Mouse (Mus musculus): ENCODE data around the gene Chchd6.

DNA sequence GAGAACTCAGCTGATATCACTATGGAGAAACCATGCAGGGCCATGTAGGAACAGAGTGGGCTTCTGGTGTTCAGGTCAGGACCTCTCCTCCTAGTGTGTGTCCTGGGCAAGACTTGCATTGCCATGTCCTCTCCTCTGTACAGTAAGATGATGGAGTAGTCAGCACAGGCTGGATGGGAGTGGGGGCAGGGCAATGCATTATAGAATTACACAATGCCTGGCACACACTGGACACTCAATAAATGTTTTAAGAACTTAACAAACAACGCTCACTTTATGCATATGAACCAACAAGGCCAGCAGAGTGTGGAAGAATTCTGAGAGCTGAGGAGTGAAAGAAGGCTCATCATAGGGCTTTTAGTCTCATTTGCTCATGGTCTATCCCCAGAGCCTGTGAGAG is 171.0 kb downstream of the Chchd6 start:
- no peak for TF ChIP-seq EP300 (IDR thresholded peaks at IDR 0.05; ENCODE audit: low read depth)
- TF ChIP-seq CTCF (IDR thresholded peaks at IDR 0.05; ENCODE audit: low read depth), result no peak
